In the genomic region with DNA sequence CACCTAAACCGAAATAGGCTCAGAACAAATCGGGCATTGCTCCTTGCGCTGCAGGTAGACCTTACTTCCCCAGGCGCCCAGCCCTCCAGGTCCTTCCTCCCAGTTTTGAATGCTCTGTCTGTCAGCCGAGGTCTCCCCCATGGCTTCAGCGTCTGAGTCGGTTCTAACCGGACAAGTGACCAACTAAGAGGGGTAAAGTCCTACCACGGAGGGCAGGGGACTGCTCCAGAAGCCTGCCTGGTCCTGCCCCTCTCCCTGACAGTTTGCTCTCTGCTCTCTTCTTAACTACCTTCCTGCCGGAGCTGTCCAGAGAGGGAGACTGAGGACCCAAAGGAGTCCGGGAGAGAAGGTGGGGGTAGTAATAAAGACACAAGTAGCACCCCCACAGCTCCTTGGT, we compare ENCODE assay signal across 7 mouse cellular contexts. TPM values are rescaled to one million over a fixed set of nuclear protein-coding genes. Genes with fewer than 3 reads are reported as not detected.
A peak's percentile ranks its signal among the peaks of the same experiment; 100 is the strongest.
DNase-seq lines count a peak whose midpoint lies in the region; ATAC-seq and TF ChIP-seq lines count a peak whose summit lies in the region.

No protein-coding gene starts in this region.

- peak; percentile 56 for DNase-seq in adrenal gland, postnatal 10 days
- peak; percentile 78 for DNase-seq in kidney, postnatal 10 days
- peak; percentile 34 to 46 for DNase-seq in spleen, adult 18-20 months

- no peaks in the 10 kb centered on the region for H3K36me3 ChIP-seq in ES-Bruce4 (ENCODE audit: control insufficient read depth, insufficient read depth, low read length, poor library complexity, severe bottlenecking)
- H3K36me3 ChIP-seq in embryonic facial prominence, embryonic 13.5 days: 0 out of 2 replicates have a peak, but pooled peaks cover 5% of the 10 kb centered on the region
- peaks cover 3% of the 10 kb centered on the region; the same call in 1 of the 2 replicates for H3K36me3 ChIP-seq in heart, embryonic 14.5 days (ENCODE audit: control insufficient read depth, insufficient read depth, low read length)
- H3K36me3 ChIP-seq in megakaryocyte, embryonic 14.5 days (replicated peaks; ENCODE audit: low read length): peaks cover 24% of the 10 kb centered on the region

- no peak for TF ChIP-seq CTCF in ES-Bruce4 (IDR thresholded peaks at IDR 0.05; ENCODE audit: low read depth, low read length)

- no peaks in the 10 kb centered on the region for H3K27me3 ChIP-seq in ES-Bruce4 (ENCODE audit: control insufficient read depth, insufficient read depth, low read length, poor library complexity, severe bottlenecking)
- H3K27me3 ChIP-seq in embryonic facial prominence, embryonic 13.5 days: no peaks in the 10 kb centered on the region
- H3K27me3 ChIP-seq in heart, embryonic 14.5 days (ENCODE audit: control insufficient read depth, insufficient read depth, low read length): no peaks in the 10 kb centered on the region
- H3K27me3 ChIP-seq in megakaryocyte, embryonic 14.5 days (replicated peaks): no peaks in the 10 kb centered on the region

- H3K4me3 ChIP-seq in ES-Bruce4 (ENCODE audit: low read depth, low read length): peak overlapping the region; percentile 64
- H3K4me3 ChIP-seq in embryonic facial prominence, embryonic 13.5 days: peak overlapping the region; percentile 91
- H3K4me3 ChIP-seq in heart, embryonic 14.5 days (ENCODE audit: control insufficient read depth in 1 of 2, insufficient read depth in 1 of 2, low read depth in 1 of 2, low read length in 2 of 2): peak overlapping the region; percentile 55 to 96
- peak overlapping the region; percentile 96 for H3K4me3 ChIP-seq in megakaryocyte, embryonic 14.5 days (replicated peaks)

- no peaks in the 10 kb centered on the region for H3K9me3 ChIP-seq in ES-Bruce4 (replicated peaks; ENCODE audit: control insufficient read depth, insufficient read depth, low read length, poor library complexity, severe bottlenecking)
- H3K9me3 ChIP-seq in embryonic facial prominence, embryonic 13.5 days: no peaks in the 10 kb centered on the region
- H3K9me3 ChIP-seq in heart, embryonic 14.5 days (ENCODE audit: control insufficient read depth, low read length): no peaks in the 10 kb centered on the region
- no peaks in the 10 kb centered on the region for H3K9me3 ChIP-seq in megakaryocyte, embryonic 14.5 days

- 5% methylated on average over 11 of the region's 11 CpGs for WGBS in embryonic facial prominence, embryonic 13.5 days
- WGBS in heart, embryonic 14.5 days: under 1% methylated on average over 11 of the region's 11 CpGs

- H3K27ac ChIP-seq in ES-Bruce4 (ENCODE audit: insufficient read depth, low read length): peak overlapping the region; percentile 31
- peak overlapping the region; percentile 100 for H3K27ac ChIP-seq in embryonic facial prominence, embryonic 13.5 days
- peak overlapping the region; percentile 80 to 99 for H3K27ac ChIP-seq in heart, embryonic 14.5 days (replicated peaks in 1 of 2; ENCODE audit: control insufficient read depth in 1 of 2, insufficient read depth in 1 of 2, low read depth in 2 of 2, low read length in 2 of 2)

- H3K4me1 ChIP-seq in ES-Bruce4 (ENCODE audit: control insufficient read depth, insufficient read depth, low read length): peaks cover 3% of the 10 kb centered on the region
- H3K4me1 ChIP-seq in embryonic facial prominence, embryonic 13.5 days: peaks cover 31% of the 10 kb centered on the region
- H3K4me1 ChIP-seq in heart, embryonic 14.5 days (ENCODE audit: control insufficient read depth in 2 of 2, insufficient read depth in 2 of 2, low read length in 2 of 2): peaks cover 9 to 21% of the 10 kb centered on the region in 2 experiments; a peak in 3 of 4 replicates
- H3K4me1 ChIP-seq in megakaryocyte, embryonic 14.5 days: peaks cover 47% of the 10 kb centered on the region

- no peak for TF ChIP-seq EP300 in ES-Bruce4 (IDR thresholded peaks at IDR 0.05; ENCODE audit: insufficient read depth, low read depth, low read length)

- no peak for ATAC-seq in embryonic facial prominence, embryonic 13.5 days (ENCODE audit: insufficient number of reproducible peaks, insufficient read depth, low FRiP score, low TSS enrichment, low read depth)
- ATAC-seq in heart, embryonic 14.5 days (ENCODE audit: insufficient number of reproducible peaks, insufficient read depth, low FRiP score, low read depth): no peak

- peak overlapping the region; percentile 88 for H3K4me2 ChIP-seq in embryonic facial prominence, embryonic 13.5 days
- H3K4me2 ChIP-seq in heart, embryonic 14.5 days (ENCODE audit: low read length): peak overlapping the region; percentile 87

- peak overlapping the region; percentile 100 for H3K9ac ChIP-seq in ES-Bruce4 (ENCODE audit: low read depth, poor library complexity, severe bottlenecking)
- peak overlapping the region; percentile 100 for H3K9ac ChIP-seq in embryonic facial prominence, embryonic 13.5 days
- H3K9ac ChIP-seq in heart, embryonic 14.5 days (ENCODE audit: low read length): peak overlapping the region; percentile 100

- no peak for TF ChIP-seq POLR2A in ES-Bruce4 (IDR thresholded peaks at IDR 0.05; ENCODE audit: insufficient read depth, low read length)

RNA-seq across cellular contexts. Expression of gene Ino80d, which starts 1.6 kb away (rescaled TPM):
- polyA plus RNA-seq in ES-Bruce4 (2011; ENCODE audit: insufficient read depth, insufficient read length, low read depth, missing spikeins): 31.4 and 32.5 TPM in 2 replicates
- 10 to 100 TPM; 24.3 to 32.6 TPM for total RNA-seq in adrenal gland, postnatal 10 days (2021)
- polyA plus RNA-seq in embryonic facial prominence, embryonic 13.5 days (2015; fragmentation: Nextera tagmentation; extraction: Ambion mirVana): 12.2 and 12.7 TPM in 2 replicates
- 10.6 and 12.2 TPM in 2 replicates for polyA plus RNA-seq in heart, embryonic 14.5 days (2014; fragmentation: Nextera tagmentation; extraction: Ambion mirVana)
- polyA plus RNA-seq in megakaryocyte, embryonic 14.5 days (2012; ENCODE audit: insufficient read depth, low replicate concordance): 1.2 and 2.3 TPM in 2 replicates

Comparison
In these comparisons a context has a peak if more than half of its experiments do, and no peak if none do; other contexts are left out.
1. H3K27ac ChIP-seq: peak in every context shown above with its lines; median percentile 100 in embryonic facial prominence, embryonic 13.5 days; 90 in heart, embryonic 14.5 days; 31 in ES-Bruce4.